Mouse (Mus musculus) common myeloid progenitor, adult 5-6 weeks (primary cell): Measurements from ENCODE around the gene Mtg1. TPM values are rescaled to one million over a fixed set of nuclear protein-coding genes. Genes with fewer than 3 reads are reported as not detected.

ENCODE experiments used
- ATAC-seq: replicated peaks from 2 replicates; pipeline ENCODE4 v1.8.0; 2016; ENCODE audit warnings: low read depth, mild to moderate bottlenecking, moderate TSS enrichment, inconsistent platforms; ENCODE audit not compliant: poor library complexity, severe bottlenecking
- total RNA-seq: library from RNA; stranded (forward); fragments of 200-1000, 187-1606 nt; gene quantifications from 2 replicates; pipeline ENCODE4 v1.2.3, GENCODE M21; 2017

Gene Mtg1
- 13.6 and 21.2 TPM in 2 replicates for total RNA-seq

- ATAC-seq: peak; percentile 70
Observed at GRCm38 (mm10) chr7:140137135-140138020, at the start of gene Mtg1. Gene Mtg1 (plus strand): TSS chr7:140137564.

- no peak for ATAC-seq
Observed at GRCm38 (mm10) chr7:140090601-140091000, 46.8 kb upstream of the Mtg1 start.

- no peak for ATAC-seq
Observed at GRCm38 (mm10) chr7:140092924-140093528, 44.3 kb upstream of the Mtg1 start, which contains the start of gene Prap1. Gene Prap1 (plus strand): TSS chr7:140093395.

GRCm38 (mm10) chr7:140094954-140095353 is 42.4 kb upstream of the Mtg1 start:
- no peak for ATAC-seq

GRCm38 (mm10) chr7:140095556-140095955 is 41.8 kb upstream of the Mtg1 start:
- no peak for ATAC-seq

- ATAC-seq: 0 out of 2 replicates have a peak, but pooled peaks have one; percentile 6
Observed at GRCm38 (mm10) chr7:140096055-140096454, 41.3 kb upstream of the Mtg1 start.

GRCm38 (mm10) chr7:140098466-140098865 is 38.9 kb upstream of the Mtg1 start:
- ATAC-seq: no peak

- no peak for ATAC-seq
Observed at GRCm38 (mm10) chr7:140101498-140101897, 35.9 kb upstream of the Mtg1 start.

- peak; percentile 100 for ATAC-seq
Observed at GRCm38 (mm10) chr7:140101993-140102860, 35.1 kb upstream of the Mtg1 start, which contains the start of gene Fuom. Gene Fuom (minus strand): TSS chr7:140102441.

GRCm38 (mm10) chr7:140104009-140104408 is 33.4 kb upstream of the Mtg1 start:
- ATAC-seq: no peak

GRCm38 (mm10) chr7:140111943-140112342 is 25.4 kb upstream of the Mtg1 start:
- no peak for ATAC-seq

GRCm38 (mm10) chr7:140115583-140116328 is 21.6 kb upstream of the Mtg1 start, which contains the start of gene Paox:
Gene Paox (plus strand): TSS chr7:140115799.
- ATAC-seq: peak; percentile 76

GRCm38 (mm10) chr7:140116329-140117054 is 20.9 kb upstream of the Mtg1 start, which contains the start of gene Echs1:
Gene Echs1 (minus strand): TSS chr7:140116476.
- peak; percentile 96 for ATAC-seq

- ATAC-seq: no peak
Observed at GRCm38 (mm10) chr7:140120484-140120883, 16.9 kb upstream of the Mtg1 start.

- no peak for ATAC-seq
Observed at GRCm38 (mm10) chr7:140121338-140121910, 15.9 kb upstream of the Mtg1 start.

GRCm38 (mm10) chr7:140122765-140123164 is 14.6 kb upstream of the Mtg1 start:
- no peak for ATAC-seq

GRCm38 (mm10) chr7:140124382-140124781 is 13.0 kb upstream of the Mtg1 start:
- no peak for ATAC-seq

GRCm38 (mm10) chr7:140125278-140126021 is 11.9 kb upstream of the Mtg1 start:
- ATAC-seq: peak; percentile 95
